19 mouse cellular contexts compared by ENCODE assay signal in the genomic region with DNA sequence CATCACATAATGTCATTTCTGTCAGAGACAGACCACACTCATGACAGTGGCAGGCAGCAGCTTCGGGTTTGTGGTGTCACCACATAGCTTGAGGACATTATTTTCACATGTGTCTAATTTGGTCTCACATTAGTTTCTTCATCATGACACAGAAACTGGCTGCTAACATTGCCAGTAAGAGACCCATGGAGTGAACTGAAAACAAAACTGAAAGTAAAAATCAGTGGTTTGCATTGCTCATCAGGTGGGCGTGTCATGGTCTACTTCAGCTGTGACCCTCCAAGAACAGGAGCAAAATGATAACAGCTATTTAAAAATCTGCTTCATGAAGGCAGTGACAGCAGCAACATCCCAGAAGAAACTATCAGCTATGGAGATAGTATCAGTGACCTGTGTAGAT.
DNase-seq lines count a peak whose midpoint lies in the region; ATAC-seq lines count a peak whose summit lies in the region.
"Had no signal": no experiment of that assay in that cellular context is flagged by ENCODE, and none has a peak within 500 bp of the region (broad histone marks: within the 10 kb centered on the region; RNA-seq: fewer than 3 reads in every experiment).

No protein-coding gene starts in this region.

- intact Hi-C loops in left cerebral cortex, postnatal 14 days (cut with DNase I), result no loop called here

- DNase-seq in 3134 (ENCODE audit: extremely low read depth, insufficient read length, low spot score) (peak; percentile 30), adipocyte (ENCODE audit: low spot score) (peak; percentile 16)
- peak; percentile 65 for DNase-seq in naive thymus-derived CD4-positive, alpha-beta T cell, adult 2 months (ENCODE audit: low read depth)
- no peak for DNase-seq in ovary, postnatal 10 days (ENCODE audit: low spot score)
- no peak for DNase-seq in layer of hippocampus, adult 18-20 months (ENCODE audit: low spot score in 2 of 2)
- no peak for DNase-seq in left cerebral cortex, postnatal 14 days (ENCODE audit: low spot score in 2 of 2)
- DNase-seq: adrenal gland, adult 2 months; cerebellum, adult 11 months; cerebellum, postnatal 25 days; gastrocnemius, postnatal 14 days; heart, postnatal 10 days; kidney, postnatal 10 days; lung, postnatal 10 days; retina, postnatal 1 day; right cerebral cortex, postnatal 4 days; thymus, adult 2 months had no signal

- ATAC-seq in CD4-positive, CD25-positive, alpha-beta regulatory T cell, adult 4 months, result peak; percentile 97
- ATAC-seq: intestine, postnatal 0 days; Patski had no signal

Comparison
In these comparisons a context has a peak if more than half of its experiments do, and no peak if none do; other contexts are left out.
1. DNase-seq: peak in 3134 (single experiment), adipocyte (single experiment) and naive thymus-derived CD4-positive, alpha-beta T cell, adult 2 months (single experiment); none in ovary, postnatal 10 days (single experiment), layer of hippocampus, adult 18-20 months (0 of 2) and left cerebral cortex, postnatal 14 days (0 of 2).